Mouse (Mus musculus): Measurements from ENCODE around the gene Shd.

Gene Shd

DNA sequence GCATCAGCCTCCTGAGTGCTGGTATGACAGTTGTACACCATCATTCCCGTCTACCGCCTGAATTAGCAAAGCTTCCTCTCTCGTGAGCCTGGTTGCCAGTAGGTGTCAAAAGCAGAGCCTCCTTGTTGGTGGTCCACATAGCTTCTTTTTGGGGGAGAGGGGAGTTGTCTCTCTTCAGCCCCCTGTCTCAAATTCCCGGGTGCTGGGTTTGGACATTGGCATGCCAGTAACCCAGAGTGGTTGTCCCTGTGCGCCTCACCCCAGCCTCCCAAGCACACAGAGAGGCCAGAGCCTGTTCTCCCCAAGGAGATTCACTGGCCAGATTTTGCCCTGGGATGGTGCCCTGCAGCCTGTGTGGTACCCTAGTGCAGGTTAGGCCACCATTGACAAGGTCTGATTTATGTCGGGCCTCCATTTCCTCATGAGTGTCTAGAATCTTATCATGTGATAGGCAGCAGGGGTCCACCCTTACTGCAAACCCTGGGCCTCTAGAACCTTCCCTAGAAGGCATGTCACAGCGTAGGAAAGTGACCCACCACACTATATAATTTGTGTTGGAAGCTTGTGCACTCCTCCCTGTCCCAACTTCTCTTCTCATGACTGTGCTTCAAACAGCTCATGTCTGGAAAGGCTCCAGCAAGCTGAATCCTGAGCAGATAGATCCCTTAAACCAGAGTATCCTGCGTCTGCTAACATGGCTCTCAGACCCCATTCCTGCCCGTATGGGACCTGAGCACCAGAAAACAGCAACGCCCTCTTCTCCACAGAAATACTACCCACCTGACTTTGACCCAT, 10.1 kb upstream of the Shd start:
- DNase-seq (ENCODE audit: low spot score) = no peak

DNA sequence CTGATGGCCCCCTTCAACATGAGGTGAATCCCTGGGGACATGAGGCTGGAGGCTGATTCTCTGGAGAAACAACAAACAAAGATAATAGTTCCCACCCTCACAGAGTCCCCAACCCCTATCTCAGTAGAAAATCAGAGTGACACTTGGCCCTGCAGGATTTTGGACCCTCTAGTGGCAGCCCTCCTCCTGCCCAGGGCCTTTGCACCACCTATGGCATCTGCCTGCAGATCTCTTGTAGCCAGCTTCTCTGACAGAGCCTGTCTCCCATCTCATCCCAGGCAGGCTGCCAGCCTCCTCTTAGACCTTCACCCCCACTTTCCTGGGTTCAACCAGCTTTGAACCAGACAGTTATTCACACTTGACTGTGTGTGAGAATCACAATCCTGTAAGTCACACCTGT, 9.5 kb upstream of the Shd start:
- no peak for DNase-seq (ENCODE audit: low spot score)

GRCm38 (mm10) chr17:55961631-55962030, 8.6 kb upstream of the Shd start:
- DNase-seq (ENCODE audit: low spot score) = peak; percentile 5

GRCm38 (mm10) chr17:55963171-55963570, 7.1 kb upstream of the Shd start:
- DNase-seq (ENCODE audit: low spot score) = no peak

- DNase-seq (ENCODE audit: low spot score) = no peak
Measured at GRCm38 (mm10) chr17:55964496-55964895, 5.8 kb upstream of the Shd start.

DNA sequence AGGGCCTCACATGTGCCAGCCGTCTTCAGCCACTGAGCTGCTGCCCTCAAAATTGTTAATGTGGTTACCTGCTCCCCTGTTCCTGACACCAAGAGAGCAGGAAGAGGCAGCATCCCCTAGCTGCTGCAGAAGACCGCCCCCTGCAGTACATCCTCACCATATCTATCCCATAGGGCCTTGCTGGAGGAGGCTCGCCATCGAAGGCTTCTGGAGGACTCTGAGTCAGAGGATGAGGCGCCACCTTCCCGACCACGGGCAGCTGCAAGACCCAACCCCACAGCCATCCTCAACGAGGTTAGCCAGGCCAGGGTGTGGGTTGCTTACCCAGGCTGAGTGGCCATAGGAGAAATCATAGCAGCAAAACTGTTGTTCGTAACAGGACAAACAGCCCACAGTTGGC, 5.3 kb upstream of the Shd start:
- no peak for DNase-seq (ENCODE audit: low spot score)

DNA sequence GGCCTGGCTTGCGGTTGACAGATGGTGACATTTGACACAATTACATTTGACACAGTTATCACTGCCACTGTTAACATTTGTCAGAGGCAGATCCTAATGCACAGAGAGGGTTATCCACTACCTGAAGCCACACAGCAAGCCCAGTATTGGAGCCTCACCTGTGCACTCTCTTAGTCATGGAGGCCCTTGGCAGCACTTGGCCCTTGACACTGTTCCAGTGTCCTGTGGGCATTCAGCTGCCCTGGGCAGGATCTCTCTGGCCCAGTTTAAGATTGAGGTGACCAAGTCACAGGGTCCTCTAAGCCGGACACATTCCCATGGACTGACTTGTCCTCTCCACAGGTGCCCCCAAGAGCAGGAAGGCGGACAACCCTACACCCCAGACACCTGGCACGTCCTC, 3.1 kb upstream of the Shd start:
- DNase-seq (ENCODE audit: low spot score) = no peak

DNA sequence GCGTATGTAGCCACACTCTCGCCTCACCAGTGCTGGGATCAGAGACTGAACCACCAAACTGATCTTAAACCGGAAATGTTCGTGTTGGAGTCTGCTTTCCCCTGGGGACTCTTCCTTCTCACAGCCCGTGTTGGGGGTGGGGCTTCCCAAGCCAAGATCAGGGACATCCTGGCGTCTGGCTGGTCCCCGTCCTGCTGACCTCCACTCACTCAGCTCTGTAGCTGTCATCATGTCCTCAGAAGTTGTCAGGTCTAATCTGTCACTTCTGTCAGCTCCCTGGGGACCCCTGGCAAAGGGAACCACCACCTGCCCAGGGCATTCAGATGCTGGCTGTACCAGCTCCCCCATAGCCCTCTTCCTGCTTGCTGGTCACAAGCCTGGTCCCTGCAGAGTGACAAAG, 2.1 kb upstream of the Shd start:
- no peak for DNase-seq (ENCODE audit: low spot score)

- no peak for DNase-seq (ENCODE audit: low spot score)
Measured at GRCm38 (mm10) chr17:55969560-55969959, 707 bp upstream of the Shd start.

DNA sequence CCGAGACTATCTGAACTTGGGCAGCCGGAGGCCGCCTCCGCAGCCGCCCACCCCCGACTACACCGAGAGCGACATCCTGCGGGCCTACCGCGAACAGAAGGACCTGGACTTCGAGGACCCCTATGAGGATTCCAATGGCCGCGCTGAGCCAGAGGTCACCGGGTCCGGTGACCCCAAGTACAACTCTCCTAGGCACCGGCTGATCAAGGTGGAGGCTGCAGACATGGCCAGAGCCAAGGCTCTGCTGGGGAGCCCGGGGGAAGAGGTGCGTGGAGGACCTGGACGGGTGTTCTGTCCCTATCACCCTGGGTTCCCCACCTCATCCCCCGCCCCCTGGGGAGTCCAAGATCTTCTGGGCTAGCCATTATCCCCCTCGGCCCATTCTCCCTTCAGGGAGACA, 1.2 kb downstream of the Shd start:
- DNase-seq (ENCODE audit: low spot score) = no peak

DNA sequence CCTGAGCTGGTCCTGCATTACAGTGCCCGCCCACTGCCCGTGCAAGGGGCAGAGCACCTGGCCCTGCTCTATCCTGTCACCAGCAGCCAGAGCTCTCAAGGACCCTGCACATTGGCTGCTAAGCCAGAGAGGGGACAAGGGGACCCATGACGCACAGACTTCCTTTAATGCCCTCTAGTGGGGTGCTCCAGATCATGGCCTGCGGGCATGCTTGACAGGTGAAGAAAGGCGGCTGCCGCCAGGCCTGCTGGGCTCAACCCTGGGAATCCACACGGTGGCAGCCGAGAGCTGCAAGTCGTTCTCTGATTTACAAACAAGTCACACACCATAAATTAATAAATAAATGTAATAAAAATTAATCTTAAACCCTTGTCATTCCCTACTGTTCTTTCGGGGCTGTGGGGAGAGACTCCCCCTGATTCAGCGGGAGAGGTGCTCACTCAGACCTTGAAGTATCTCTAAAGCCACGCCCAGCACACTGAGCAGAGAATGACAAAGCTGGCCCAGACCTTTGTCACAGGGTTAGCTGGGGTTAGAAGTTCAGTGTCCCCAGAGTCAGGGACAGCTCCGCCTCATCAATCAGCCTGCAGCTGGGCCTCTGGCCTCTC, 6.1 kb downstream of the Shd start:
- no peak for DNase-seq (ENCODE audit: low spot score)

GRCm38 (mm10) chr17:55977301-55977700, 7.0 kb downstream of the Shd start:
- no peak for DNase-seq (ENCODE audit: low spot score)

GRCm38 (mm10) chr17:55986030-55986961, 16.0 kb downstream of the Shd start, which contains the start of gene Fsd1:
TSS of gene Fsd1 (plus strand) at chr17:55986509.
- DNase-seq (ENCODE audit: low spot score) = peak; percentile 76

GRCm38 (mm10) chr17:55990278-55990898, 20.1 kb downstream of the Shd start:
- DNase-seq (ENCODE audit: low spot score) = no peak

DNA sequence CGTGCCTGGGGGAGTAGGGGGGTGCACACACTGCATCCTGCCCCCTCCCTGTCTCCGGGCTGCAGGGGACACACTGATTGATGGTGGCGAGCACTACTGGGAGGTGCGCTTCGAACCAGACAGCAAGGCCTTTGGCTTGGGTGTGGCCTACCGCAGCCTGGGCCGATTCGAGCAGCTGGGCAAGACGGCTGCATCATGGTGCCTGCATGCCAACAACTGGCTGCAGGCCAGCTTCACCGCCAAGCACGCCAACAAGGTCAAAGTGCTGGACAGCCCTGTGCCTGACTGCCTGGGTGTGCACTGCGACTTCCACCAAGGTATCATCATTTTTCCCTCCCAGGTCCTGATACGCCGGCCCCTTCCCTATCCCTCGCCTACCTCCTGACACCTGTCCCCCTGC, 25.7 kb downstream of the Shd start:
- no peak for DNase-seq (ENCODE audit: low spot score)

DNA sequence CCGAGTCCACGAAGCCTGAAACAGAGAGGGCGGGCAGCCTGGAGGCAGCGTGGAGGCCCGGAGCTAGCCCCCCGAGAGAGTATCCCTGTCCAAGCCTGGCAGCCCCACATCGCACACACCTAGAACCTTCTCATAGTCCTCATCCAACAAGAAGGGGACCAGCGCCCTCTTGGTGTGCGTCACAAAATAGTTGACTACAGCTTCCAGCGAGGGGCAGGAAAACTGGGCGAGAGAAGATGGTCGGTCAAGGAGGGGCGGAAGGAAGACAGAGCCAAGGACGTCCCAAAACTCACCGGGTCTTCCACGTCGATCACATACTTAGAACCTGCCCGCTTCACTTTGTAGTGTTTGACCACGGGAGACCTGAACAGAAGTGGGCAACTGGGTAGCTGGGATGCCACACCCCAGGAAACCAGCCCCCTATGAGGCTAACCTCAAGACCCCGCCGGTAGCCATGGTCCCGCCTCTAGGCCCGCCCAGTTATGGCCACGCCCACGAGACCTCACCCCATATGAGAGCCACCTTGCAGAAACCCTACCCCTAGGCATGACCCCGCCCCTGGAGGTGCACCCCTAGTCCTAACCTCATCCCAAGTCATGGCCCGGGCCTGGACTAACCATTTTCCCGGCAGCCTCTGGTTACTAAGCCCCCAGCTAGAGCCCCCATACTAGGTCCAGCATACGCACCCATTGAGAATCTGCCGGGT, 29.7 kb downstream of the Shd start:
- no peak for DNase-seq (ENCODE audit: low spot score)

DNA sequence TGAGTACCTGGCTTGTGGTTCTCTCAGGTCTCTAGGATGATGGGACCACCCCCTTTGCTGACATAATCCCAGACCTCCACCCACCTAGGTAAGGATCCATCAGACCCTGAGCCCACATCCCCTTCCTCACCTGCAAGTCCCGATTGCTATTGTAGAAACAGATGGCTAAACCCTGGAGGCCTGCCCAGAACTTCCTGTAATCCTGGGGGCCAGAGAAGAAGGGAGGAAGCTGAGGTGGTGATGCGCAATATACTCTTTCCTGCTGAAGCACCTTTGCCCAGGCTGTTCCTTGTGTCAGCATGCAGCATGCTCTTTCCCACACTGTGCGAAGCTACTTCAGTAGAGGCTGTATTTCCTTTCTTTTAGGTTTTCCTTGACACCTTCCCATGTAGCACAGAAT, 32.7 kb downstream of the Shd start:
- no peak for DNase-seq (ENCODE audit: low spot score)

DNA sequence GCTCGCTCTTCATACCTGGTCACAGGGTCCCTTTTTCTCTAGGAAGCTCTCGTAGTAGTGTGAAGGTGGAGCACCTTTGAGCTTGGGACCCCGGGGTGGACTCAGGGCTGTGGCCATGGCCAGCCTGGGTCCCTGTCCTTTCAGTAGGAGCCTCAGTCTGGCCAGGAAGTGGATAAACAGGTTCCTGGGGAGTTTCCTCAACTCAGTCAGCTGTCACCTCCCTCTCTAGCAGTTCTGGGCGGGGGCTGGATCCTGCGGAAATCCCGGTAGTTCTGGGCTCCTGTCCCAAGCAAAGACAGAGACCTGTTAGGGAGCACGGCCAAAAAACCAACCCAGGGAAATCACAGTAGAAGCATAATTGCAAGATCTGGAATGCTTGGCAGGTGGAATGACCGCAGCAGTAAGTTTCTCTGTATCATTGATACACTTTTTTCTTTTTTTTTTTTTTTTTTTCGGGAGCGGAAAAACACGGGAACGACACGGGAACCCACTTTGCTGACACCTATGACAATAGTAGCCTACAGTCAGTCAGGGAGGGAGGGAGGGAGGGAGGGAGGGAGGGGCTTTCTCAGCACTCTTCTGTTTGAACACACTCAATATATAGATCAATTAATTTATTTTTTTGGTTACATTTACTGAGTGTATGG, 35.3 kb downstream of the Shd start, which contains the start of the genes Stap2 and Mpnd:
Gene Stap2 (minus strand): TSS at position 170 of the 647 bp plus-strand sequence.
Gene Mpnd (plus strand): TSS at position 297 of the 647 bp plus-strand sequence.
- no peak for DNase-seq (ENCODE audit: low spot score)

DNA sequence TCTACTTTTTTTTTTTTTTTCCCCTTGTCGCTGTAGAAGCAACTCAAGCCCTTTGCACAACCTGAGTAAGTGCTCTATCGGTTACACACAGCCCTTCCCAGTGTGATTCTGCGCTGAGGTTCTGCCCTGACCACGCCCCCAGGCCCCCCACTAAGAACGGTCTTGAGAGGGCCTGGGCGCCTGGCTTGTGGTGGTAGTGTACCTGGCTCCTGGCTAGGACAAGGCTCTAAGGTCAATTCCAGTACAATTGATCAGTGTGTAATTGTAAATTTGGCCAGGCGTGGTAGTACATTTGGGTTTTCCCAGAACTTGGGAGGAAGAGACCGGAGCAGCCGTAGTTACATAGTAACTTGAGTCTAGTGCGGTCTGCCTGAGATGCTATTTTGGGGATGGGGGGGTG, 36.7 kb downstream of the Shd start:
- peak; percentile 73 for DNase-seq (ENCODE audit: low spot score)

- no peak for DNase-seq (ENCODE audit: low spot score)
Measured at GRCm38 (mm10) chr17:56007444-56008355, 37.4 kb downstream of the Shd start.
